In the genomic region with DNA sequence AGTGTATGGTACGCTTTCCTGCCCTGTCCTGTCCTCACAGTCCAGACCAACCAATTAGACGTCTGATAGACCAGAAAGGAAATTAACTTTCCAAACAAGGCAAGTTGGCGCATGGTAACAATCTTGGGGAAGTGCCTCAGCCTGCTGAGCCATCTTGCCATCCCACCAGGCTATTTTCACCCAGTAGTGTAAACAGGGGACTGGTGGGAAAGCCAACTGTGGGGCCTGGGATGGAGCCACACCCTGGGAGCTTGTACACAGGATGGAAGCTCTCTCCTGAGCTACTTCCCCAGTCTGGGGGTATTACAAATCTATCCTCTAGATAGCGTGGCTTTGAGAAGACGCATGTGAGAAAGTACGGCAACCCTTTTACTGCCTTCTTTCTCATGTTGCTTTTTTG, we compare ENCODE assay signal across 24 mouse cellular contexts.
"Had no signal": no experiment of that assay in that cellular context is flagged by ENCODE, and none has a peak within 500 bp of the region (broad histone marks: within the 10 kb centered on the region; RNA-seq: fewer than 3 reads in every experiment).

No protein-coding gene starts in this region.

- H3K9me3 ChIP-seq: limb, embryonic 12.5 days; limb, embryonic 15.5 days; liver, embryonic 12.5 days; liver, embryonic 15.5 days; megakaryocyte, embryonic 14.5 days; midbrain, embryonic 10.5 days; midbrain, embryonic 13.5 days; neural tube, embryonic 13.5 days; stomach, embryonic 15.5 days had no signal

- DNase-seq: kidney, adult 2 months; kidney, postnatal 25 days; layer of hippocampus, adult 9-11 months; lung, embryonic 14.5 days; retina, postnatal 1 day; right cerebral cortex, postnatal 25 days; spleen, adult 18-20 months; thymus, adult 2 months; thymus, postnatal 14 days; thymus, postnatal 4 days had no signal

- H3K36me3 ChIP-seq: limb, embryonic 15.5 days; stomach, embryonic 15.5 days had no signal

- ATAC-seq: intestine, postnatal 0 days; liver, embryonic 12.5 days; midbrain, embryonic 13.5 days; midbrain, embryonic 16.5 days had no signal

- H3K9ac ChIP-seq: limb, embryonic 12.5 days; limb, embryonic 15.5 days; liver, embryonic 12.5 days; liver, embryonic 15.5 days; lung, embryonic 14.5 days; midbrain, embryonic 13.5 days; neural tube, embryonic 13.5 days; stomach, embryonic 15.5 days had no signal

- H3K27me3 ChIP-seq: limb, embryonic 12.5 days; limb, embryonic 15.5 days; liver, embryonic 12.5 days; liver, embryonic 15.5 days; megakaryocyte, embryonic 14.5 days; midbrain, embryonic 13.5 days; neural tube, embryonic 13.5 days; stomach, embryonic 15.5 days had no signal

- H3K4me3 ChIP-seq: layer of hippocampus, adult 2 months; limb, embryonic 12.5 days; limb, embryonic 15.5 days; liver, embryonic 12.5 days; liver, embryonic 15.5 days; megakaryocyte, embryonic 14.5 days; midbrain, embryonic 10.5 days; midbrain, embryonic 13.5 days; myocyte; neural tube, embryonic 13.5 days; stomach, embryonic 15.5 days had no signal

- H3K4me2 ChIP-seq: limb, embryonic 12.5 days; limb, embryonic 15.5 days; liver, embryonic 12.5 days; liver, embryonic 15.5 days; lung, embryonic 14.5 days; midbrain, embryonic 13.5 days; neural tube, embryonic 13.5 days; stomach, embryonic 15.5 days had no signal

- H3K27ac ChIP-seq: kidney, postnatal 0 days; layer of hippocampus, adult 2 months; limb, embryonic 12.5 days; limb, embryonic 15.5 days; liver, embryonic 12.5 days; liver, embryonic 15.5 days; midbrain, embryonic 10.5 days; midbrain, embryonic 13.5 days; neural tube, embryonic 13.5 days had no signal

- H3K4me1 ChIP-seq: limb, embryonic 12.5 days; limb, embryonic 15.5 days; liver, embryonic 12.5 days; liver, embryonic 15.5 days; midbrain, embryonic 10.5 days; midbrain, embryonic 13.5 days; neural tube, embryonic 13.5 days; stomach, embryonic 15.5 days had no signal
